Mouse (Mus musculus): ENCODE measurements at regions not wholly inside any gene's neighbourhood (a gene's known extent, or its start where the extent isn't known, plus 50 kb on each side); places are given as distances from the start of the nearest gene placed in this dataset.

DNA sequence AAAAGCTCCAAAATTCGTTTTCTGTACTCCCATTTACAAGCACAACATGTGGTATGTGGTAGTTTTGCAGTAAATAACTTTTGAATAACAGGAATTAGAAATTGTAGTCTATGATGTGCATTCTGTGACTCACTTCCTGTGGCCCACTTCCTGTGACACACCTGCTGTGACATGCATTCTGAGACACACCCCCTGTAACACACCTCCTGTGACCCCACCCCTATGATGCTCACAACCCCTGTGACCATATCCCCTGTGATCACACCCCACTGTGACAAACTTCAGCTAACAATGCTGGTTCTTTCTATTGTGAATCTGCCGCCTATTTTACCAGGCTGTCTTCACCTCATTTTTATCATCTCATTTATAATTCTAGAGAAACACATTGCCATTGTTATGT, 536.9 kb upstream of the Zfp462 start:
- no peak for DNase-seq (ENCODE audit: extremely low spot score, low spot score)

DNA sequence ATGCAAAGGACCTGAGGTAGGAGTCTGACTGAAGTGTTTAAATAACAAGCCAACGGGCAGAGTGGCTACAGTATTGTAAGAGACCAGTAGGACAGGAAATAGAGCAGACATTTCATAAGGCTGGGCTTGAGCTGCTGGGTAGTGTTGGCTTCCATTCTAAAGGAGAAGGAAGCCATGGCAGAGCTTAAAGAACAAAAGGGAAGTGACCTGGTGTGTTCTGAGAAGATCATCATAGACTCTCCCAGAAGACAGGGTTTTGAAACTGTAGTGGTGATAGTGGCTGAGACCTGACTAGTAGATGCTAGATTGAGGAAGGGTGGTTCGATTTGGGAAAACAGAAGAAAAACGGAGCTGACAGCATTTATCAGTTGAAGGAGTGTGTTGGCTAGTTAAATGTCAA, 514.1 kb upstream of the Zfp462 start:
- no peak for DNase-seq (ENCODE audit: extremely low spot score, low spot score)

DNA sequence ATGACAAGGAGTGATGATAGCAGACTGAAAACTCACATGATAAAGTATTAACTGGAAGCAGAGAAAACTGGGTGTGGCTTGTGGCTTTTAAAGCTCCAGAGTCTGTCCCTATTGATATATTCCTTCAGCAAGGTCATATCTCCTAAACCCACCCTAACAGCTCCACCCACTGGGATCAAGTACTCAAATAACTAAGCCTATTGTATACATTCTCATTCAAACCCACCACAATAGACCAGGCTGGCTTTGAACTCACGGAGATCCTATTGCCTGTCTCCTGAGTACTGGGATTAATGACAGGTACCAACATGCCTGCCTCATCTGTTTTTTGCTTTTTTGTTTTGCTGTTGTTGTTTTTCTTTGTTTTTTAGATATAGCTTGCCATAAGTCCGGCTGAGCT, 484.3 kb upstream of the Zfp462 start:
- DNase-seq (ENCODE audit: extremely low spot score, low spot score): no peak

DNA sequence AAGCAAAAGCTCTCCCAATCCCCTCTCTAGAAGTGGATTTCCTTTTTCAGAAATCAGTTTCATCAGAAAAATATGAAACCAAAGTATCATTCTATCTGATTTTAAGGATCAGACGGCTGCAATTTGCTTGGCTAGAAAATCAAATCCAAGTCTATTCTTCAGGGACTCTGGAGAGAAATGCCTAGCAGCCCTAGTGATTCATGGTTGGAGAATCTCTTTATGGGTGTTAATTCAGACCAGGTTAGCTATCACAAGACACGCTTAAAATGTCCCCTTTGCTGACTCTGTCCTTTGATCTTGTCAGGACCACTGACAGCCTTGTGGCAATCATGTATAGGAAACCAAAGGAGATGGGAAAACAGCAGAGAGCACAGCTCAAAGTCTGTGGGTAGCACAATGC, 475.7 kb upstream of the Zfp462 start:
- no peak for DNase-seq (ENCODE audit: extremely low spot score, low spot score)

DNA sequence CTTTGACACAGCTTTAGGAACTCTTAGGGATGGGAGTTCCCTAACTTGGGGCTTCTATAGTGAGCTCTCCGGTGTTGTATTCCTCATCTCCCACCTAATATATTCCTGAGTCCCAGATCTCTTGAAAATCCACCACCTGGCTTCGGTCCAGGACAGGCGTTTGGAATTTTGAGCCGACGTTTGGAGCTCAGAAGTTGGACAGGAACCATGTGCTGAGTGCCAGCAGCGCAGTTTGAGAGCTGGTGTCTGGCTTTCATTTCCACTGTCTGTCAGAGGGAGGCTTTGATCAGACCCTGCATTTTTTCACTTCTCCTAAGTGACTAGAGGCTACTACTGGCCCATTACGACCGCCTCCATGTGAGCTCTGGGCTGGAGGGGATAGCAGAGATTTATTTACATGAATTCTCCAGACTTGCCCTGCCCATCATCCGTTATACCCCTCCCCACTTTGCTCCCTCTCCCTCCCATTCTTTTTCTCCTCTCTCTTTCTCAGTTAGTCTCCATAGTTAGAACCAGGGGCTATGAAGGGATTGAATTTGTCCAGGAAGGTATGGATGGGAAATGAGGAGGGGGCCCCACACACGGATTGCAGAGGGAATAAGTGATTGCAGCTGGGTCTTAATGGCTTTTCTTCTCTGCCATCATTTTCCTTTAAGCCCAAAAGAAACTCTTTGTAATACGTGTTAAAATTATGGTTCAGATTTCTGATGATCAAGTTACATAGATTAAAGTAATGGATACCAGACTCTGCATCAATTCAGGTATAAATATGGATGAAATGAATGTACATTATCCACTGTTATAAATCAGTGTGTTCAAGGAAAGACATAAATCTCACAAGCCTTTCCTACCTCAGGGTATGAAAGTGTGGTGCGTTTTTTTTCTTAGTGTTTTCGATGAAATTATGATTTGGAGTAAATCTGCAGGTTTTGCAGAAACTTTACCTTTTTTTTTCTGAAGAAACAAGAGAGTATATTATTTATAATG, 474.5 kb upstream of the Zfp462 start:
- peak; percentile 43 for DNase-seq (ENCODE audit: extremely low spot score, low spot score)

DNA sequence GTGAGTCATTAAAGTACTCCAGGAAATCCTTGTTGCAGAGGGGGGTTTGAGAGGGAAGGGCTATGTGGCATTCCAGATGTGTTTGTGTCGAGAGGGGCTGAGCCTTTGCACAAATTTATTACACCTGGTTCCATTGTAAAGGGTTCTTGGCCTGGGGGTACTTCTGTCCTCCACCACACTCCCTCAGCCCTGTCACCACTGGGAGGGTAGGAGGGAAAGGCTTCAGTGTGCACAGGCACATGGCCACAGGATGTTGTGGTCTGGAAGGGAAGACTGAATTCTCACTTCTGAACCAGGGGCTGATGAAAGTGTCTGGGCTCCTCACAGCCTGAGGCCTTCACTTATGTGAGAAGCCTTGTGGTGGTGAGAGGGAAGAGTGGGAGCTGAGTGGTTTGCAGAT, 473.8 kb upstream of the Zfp462 start:
- DNase-seq (ENCODE audit: extremely low spot score, low spot score): peak; percentile 15

DNA sequence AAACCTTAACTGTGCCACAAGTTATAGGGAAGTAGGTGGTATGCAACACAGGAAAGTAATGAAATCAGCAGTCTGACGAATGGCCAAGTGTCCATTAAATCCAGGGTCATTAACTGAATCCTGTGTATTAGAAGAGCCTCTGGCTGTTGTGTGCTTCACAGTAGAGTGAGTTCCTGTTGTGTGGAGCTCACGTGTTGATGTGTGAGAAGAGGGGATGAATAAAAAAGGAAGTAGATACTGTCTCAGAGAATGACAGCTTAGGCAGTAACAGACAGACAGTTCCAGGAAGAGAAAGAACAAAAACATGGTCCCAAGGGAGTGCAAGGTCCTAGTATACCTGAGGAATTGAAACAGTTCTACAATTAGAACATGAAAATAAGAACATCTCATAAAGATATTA, 463.1 kb upstream of the Zfp462 start:
- no peak for DNase-seq (ENCODE audit: extremely low spot score, low spot score)

DNA sequence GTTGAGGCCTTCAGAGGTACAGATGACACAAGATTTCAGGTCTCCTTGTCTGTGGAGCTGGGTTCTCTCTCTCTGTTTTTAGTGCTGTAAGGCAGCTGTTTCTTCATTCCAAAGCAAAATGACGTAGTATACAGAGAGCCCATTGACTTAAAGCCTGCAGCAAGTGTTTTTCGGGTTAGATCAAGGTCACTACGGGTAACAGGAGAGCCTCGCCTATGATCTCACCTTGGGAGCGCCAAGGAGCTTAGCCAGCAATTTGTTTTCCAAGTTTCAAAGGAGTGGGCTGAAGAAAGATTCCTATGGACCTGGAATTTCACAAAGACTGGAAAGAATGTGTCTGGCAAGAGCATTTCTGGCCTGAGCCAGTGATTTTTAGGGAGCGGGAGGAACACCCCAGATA, 451.8 kb upstream of the Zfp462 start:
- DNase-seq (ENCODE audit: extremely low spot score, low spot score): no peak

DNA sequence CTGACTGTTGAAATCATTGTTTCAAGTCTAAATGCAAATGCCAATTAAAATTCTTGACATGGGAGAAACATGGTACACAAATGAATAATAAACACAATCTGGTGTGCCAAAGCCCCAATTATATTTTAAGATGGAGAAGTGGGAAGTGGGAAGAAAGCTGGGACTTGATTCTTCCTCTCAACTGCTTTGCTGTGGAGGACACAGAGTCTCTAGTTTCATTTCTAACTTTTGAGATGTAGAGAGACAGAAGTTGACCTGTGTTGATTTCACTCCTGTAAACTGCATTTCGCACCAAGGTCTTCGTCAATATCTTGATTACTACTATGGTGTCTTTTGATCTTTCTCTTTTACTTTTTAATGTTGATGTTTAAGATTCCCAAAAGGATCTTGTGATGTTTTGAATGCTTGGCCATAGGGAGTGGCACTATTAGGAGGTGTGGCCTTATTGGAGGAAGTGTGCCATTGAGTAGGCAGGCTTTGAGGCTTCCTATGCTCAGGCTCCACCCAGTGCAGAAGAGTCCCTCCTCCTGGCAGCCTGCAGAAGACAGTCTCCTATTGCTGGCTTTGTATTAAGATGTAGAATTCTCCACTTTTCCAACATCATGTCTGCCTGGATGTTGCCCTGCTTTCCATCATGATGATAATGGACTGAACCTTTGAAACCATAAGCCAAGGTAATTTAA, 447.4 kb upstream of the Zfp462 start:
- no peak for DNase-seq (ENCODE audit: extremely low spot score, low spot score)

DNA sequence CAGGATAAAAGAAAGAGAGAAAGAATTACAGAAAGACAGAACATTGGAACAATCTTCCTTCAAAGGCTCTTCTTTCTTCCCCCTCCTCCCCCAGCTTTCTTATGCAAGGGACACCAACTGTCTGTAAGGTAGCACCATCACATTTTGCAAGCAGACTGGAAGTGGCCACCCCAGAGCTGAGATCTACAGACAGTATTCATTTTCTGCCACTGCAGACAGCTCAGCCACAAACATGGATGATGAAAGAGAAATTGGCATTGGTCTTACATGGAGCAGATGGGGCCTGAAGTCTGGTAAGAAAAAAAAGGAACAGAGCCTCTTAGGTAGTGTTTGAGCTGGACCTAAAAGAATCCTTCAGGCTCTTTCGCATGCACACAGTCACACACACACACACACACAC, 428.9 kb upstream of the Zfp462 start:
- no peak for DNase-seq (ENCODE audit: extremely low spot score, low spot score)

DNA sequence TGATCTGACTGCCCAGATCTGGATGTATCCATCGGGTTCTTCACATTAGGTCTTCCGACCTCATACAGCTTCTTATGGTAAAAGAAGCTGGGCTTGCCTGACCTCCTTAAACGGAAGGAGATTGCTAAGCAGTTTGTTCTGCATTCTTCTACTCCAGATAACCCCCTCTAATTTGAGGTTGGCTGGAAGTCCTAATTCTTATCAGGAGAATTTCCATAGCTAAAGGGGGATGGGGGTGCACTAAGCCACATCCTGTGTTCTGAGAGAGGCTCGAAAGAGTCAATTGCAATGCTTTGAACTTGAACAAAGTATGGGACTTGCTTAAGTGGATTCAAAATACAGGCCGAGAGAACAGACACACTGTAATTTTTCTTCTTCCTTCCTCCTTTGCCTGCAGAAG, 421.6 kb upstream of the Zfp462 start:
- no peak for DNase-seq (ENCODE audit: extremely low spot score, low spot score)

DNA sequence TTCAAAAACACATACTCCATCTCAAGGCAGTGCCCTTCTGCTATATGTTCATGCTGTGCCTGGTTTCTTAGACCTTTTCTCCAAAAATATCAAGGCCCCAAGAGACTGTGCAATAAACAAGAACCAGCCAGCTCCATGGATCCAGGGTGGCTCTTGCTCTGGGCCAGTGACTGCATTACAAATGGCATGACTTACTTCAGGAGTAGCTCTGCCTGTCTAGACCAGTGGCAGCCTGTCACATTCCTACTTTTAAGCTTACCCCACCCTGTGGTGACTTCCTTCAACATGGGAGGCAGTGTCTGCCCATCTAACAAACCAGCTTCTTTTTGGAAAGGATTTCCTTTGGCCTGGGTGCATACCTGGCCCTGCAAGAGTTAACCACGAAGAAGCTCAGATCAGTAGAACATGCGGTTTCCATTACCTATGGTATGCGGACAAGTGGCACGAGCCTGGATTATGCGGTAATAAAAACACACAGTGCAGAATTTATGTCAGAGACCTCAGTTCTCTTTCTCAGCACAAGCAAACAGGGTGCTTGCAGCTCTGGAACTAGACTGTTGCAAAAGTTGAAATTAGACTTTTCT, 418.8 kb upstream of the Zfp462 start:
- DNase-seq (ENCODE audit: extremely low spot score, low spot score): peak; percentile 34

DNA sequence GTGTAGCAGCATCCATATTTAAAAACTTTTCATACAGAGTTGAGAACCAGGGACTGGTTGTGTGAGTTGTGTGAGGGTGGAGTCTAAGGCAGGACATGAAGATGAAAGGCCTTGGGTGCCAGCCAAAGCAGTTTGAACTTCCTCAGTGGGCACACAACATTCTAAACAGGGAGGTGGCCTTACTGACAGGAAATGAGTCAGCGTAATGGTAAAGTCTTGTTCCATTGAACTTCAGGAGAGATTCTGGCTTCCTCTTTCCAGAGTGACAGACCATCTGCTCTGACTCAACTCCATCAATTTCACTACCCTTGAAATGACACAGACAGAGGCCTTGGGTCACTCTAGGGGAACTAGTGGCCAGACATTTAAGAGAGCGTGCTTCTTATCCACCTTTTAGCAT, 417.2 kb upstream of the Zfp462 start:
- DNase-seq (ENCODE audit: extremely low spot score, low spot score): no peak

DNA sequence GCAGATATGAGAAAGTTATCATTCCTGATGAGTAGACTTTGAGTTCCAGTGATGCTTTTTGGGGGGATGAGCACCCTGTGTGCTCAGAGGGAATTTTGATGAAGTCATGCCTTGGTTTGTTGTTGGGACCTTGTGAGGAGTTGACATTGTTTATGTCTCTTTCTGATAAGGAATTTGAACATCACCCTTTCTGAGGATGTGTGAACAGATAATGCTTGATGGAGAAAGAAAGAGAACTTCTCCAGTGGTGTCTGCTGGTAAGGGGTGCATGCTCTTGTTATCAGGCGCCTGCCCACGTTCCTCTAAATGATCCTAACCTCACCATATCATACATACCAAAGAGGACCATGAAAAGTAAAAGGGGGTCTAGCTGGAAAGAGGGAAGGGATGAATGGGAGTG, 413.1 kb upstream of the Zfp462 start:
- DNase-seq (ENCODE audit: extremely low spot score, low spot score): no peak

DNA sequence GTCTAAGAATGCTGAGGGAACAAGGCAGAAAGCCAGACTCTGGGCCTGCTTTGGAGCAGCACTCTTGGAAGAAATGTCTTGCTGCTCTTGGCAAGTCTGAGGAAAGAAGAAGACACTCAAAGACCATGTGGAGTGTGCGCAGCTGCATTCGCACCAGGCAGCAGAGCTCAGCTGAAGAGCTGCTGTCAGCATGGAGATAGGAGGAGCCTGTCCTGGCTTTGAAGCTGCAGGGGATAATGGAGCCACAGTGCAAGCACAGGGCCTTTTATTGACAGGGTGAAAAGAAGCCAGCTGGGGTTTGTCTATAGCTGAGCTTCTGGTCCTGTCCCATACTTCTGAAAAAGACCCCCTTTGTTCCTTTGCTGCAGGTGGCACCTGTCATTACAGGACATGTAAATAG, 411.0 kb upstream of the Zfp462 start:
- peak; percentile 24 for DNase-seq (ENCODE audit: extremely low spot score, low spot score)

DNA sequence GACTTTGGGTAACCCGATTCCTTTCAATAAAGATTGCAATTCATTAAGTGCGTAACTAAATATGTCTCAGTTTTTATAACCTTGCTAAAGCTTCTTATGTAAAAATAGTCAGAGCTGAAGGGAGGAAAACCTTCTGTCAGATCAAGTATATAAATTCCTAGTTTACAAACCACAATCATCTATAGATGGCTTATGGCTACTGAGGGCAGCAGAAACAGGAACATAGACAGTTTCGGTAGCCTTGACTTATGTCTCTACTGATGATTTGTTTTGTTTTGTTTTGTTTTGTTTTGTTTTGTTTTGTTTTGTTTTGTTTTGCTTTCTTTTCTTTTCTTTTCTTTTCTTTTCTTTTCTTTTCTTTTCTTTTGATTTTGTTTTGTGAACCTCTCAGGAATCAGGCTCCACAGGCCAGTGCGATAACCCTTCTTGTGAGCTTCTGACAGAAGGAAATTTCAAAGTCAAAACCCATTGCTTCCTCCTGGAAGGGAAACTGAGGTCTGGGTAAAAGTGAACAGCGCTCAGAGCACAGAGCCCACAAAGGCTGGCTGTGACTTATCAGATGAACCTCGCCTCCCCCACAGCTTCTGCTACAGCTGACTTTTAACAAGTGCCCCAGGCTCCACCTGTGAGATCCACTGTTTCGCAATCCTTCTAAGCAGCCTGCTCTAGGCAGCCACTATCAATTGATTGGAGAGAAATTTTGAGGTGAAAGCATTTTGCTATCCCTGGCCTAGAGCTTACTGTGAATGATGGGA, 391.8 kb upstream of the Zfp462 start:
- no peak for DNase-seq (ENCODE audit: extremely low spot score, low spot score)

DNA sequence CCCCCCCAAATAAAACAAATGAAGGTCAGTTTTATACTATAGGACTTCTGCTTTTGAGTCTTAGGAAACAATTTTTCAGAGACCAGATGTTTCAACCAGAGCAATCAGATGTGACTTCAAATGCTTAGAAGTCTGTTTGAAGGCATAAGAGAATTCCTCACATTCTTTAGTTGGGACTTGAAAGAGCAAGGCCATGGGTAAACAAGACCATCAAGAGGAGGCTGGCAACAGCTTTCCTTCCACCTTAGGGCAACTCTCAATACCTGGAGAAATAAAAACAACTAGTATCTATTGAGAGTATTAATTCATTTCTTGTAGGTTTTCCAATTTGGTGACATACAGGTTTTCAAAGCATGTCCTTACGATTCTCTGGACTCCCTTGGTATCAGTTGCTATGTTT, 381.8 kb upstream of the Zfp462 start:
- DNase-seq (ENCODE audit: extremely low spot score, low spot score): no peak

DNA sequence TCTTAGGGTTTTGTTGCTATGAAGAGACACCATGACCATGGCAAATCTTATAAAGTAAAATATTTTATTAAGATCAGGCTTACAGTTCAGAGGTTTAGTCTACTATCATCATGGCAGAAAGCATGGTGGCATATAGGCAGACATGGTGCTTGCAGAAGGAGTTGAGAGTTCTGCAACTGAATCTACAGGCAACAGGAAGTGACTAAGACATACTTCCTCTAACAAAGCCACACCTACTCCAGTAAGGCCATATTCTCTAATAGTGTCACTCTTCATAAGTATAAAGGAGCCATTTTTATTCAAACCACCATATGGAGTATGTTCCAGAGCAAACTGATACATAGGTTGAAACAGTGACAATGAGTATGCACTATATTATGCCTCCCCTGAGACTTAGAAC, 371.7 kb upstream of the Zfp462 start:
- DNase-seq (ENCODE audit: extremely low spot score, low spot score): no peak

DNA sequence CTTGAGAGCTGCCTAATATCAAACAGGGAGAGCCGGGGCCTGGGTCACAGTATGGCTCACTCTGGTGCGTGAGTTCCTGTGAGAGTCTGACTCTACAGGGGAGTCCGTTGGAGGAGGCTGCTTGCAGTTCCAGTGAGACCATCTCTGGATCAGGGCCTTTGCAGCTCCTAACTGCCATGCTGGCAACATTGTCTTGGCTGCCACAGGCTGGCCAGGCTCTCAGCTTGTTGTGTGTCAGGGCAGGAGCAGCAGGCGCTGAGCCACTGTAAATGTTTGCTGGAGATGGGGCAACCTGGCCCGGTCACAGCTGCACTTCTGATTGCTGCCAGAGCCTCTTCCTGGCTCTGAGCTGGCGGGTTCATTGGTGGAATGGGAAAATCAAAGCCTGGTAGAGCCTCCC, 357.7 kb upstream of the Zfp462 start:
- no peak for DNase-seq (ENCODE audit: extremely low spot score, low spot score)

DNA sequence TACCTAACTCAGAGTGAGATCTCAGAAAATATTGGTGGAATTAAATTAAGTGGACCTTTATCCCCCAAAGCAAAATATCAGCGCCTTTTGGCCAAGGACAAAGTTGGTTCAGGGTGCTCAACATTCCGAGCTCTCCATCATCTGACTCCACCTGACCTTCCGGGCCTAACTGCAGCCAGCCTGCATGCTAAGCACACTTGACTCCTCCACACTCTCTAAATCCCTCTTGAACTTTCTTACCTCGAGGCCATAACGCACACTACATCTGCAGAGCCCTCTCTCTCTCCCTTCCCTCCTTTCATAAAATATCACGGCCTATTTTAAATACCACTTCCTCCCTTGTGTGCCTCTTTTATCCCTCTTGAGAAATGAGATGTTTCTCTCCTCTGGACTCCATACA, 356.1 kb upstream of the Zfp462 start:
- DNase-seq (ENCODE audit: extremely low spot score, low spot score): no peak

DNA sequence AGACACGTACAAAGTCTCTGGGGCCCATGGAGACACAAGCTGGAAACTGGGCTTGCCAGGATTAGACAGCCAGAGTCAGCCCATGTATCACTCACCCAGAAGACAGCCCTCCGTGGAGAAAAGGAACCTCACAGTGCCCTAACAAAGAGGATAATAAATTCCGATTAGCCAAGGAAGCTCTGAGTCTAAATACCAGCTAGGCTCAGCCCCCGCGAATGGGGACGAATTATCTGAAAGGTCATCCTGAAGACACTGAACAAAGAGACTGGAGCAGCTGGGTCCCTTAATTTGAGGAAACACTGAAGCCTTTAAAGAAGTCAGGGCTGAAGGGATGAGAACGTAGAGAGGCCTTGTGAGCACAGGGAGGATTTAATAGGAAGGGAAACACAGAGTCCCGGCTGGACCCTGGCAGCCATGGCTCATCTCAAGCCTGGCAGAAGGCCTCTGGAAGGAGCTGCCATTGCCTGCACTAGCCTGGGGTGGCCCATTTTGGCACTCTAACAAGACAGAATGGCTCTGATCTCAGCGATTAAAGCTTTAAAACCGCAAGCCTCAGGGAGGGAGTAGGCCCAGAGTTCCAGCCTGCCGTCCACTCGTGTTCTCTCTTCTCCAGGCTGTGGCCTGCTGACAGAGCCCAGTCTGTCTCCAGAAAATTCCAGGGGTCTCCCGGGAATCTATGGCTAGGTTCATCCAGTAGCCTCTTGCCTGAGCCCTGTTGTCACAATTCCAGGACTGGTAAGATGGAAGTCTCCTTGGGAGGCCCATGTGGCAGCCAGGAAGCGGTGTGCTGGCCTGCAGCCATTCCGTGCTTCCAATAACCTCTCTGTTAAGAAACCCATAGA, 343.0 kb upstream of the Zfp462 start:
- peak; percentile 59 for DNase-seq (ENCODE audit: extremely low spot score, low spot score)
